Mouse (Mus musculus): ENCODE results near the gene Gm49321. TPM values are rescaled to one million over a fixed set of nuclear protein-coding genes. Genes with fewer than 3 reads are reported as not detected.
A peak's percentile ranks its signal among the peaks of the same experiment; 100 is the strongest.

The Gm49321 gene
- total RNA-seq, 4 experiments from 2014 or later: 7.0 to 10.7 (median 9.8) TPM

GRCm38 (mm10) chr12:73949318-73950058, 12.0 kb downstream of the Gm49321 start:
- peak; percentile 17 for DNase-seq

DNA sequence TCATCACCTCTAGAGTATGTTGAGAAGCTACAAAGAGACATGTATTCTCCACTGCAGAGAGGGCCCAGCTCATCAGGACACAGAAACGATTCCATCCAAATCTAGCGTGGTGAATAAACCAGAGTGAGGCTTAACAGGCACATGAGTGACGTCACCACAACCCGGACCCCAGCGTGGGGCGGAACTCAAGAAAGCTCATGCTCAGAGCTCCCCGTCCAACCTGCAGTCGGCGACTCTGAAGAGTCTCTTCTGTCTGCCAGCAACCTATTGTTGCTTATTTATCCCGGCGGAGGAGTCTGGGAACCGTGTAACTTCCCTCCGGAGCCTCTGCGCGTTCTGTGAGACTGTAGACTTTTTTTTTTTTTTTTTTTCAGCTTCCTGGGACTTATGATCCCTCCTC, 15.4 kb downstream of the Gm49321 start:
- no peak for DNase-seq

DNA sequence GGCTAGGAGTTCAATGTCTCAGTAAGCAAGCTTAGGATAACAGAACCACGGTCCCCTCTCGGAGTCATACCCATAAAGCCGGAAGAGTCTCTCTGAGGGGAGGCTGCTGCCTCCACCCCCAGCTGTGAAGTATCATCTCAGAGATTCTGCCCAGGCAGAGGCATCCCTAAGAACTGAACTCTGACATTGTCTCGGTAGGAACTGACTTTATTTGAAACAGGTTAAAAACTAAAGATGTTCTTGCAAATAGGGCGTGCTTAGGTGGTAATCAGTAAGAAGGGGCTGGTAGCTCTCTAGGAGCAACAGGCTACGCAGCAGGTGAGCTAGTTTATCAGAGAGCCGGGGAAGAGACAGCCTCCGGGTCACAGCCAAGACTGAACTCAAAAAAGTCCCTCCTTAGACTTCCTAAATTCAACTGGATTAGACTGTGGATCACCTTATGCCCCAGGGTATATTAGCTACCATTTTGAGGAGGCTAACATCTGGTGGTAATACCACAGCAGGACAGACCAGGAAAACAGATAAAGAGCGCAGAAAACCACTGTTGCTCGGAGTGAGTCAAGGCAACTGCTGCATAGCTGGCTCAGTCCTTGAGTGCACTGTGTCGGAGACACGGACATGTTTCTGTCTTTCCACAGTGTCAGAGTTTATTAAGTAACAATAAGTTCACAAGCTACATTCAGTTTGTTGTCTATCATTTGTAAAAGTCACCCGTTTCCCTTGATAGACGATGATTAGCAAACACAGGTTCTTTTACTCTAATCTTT, 16.1 kb downstream of the Gm49321 start:
- DNase-seq: no peak

GRCm38 (mm10) chr12:73954785-73955184, 17.3 kb downstream of the Gm49321 start:
- DNase-seq: no peak

- no peak for DNase-seq
Measured at GRCm38 (mm10) chr12:73957676-73958075, 20.2 kb downstream of the Gm49321 start.

DNA sequence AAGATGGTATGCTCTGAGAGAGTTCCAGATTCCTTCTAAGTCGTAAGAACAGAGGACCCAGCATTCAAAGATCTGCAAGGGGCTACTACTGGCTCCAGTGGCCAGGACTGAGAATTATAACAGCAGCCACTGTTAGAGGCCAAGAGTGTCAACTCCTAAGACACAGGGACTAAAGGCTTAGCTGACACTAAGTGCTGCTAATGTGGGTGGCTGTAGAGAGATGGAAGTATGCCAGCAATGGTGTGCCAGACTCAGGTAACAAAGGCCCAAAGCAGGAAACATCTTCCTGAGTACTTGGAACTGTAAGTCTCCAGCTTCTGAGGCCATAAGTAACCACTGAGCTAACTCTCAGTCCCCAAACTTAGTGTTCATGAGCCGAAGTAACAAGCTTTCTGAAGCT, 21.4 kb downstream of the Gm49321 start:
- DNase-seq: no peak

DNA sequence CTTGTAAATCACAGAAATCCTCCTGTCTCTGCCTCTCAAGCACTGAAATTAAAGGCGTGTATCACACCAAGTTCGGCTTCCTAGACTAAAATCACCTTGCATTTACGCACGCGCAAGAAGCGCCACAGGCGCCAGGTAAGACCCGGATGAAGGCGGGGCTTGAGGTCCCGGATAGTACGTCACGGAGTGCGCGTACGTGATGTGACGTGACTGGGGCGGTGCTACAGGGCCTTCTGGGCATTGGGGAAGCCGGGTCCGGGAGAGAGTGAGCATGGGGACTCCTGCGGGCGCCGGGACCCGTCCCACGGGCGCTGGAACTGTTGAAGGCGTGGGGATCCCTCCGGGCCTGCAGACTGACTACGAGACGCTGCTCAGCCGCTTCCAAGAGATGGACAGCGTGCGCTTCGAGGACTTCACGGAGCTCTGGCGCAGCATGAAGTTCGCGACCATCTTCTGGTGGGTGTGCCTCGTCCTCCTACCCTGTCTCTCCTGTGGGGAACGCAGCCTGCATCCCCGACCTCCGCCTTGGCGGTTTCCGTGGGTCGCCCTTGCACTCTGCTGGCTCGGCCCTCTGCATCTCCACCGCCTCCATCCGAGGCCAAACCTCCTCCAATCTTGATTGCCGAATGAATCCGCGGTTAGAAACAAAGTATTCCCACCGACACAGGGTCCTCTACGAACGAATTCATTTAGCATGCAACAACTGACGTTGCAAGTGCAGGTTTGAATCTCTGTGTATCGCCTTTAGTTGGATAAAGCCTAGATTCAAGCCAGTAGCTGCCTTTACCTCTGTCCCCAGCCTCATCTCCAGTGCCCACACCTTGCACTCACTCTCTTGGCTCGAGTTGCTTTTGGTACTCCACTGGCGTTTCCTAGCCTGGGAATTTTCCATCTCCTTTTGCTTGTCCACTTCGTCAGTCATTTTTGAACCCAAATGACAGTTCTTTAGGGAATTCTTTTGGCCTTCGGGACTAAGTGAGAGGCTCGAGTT, 27.1 kb downstream of the Gm49321 start, which contains the start of gene Snapc1:
Gene Snapc1 (plus strand): TSS at position 191 of the 991 bp plus-strand sequence.
- peak; percentile 96 for DNase-seq

DNA sequence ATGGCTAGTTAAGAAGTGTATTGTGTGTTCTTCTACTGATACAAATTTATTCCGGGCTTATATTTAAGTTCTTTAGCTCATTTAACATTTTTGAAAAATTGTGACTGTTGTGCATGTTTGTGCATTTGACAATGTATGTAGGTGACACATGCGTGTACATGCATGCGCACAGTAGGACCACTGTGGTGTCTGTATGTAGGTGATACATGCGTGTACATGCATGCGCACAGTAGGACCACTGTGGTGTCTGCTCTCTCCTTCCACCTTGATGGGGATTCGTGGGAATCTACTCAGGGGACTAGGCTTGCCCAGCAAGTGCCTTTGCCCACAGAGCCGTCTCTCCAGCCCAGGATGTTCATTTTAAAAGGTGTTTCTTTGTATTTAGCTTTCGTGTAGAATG, 31.7 kb downstream of the Gm49321 start:
- no peak for DNase-seq

DNA sequence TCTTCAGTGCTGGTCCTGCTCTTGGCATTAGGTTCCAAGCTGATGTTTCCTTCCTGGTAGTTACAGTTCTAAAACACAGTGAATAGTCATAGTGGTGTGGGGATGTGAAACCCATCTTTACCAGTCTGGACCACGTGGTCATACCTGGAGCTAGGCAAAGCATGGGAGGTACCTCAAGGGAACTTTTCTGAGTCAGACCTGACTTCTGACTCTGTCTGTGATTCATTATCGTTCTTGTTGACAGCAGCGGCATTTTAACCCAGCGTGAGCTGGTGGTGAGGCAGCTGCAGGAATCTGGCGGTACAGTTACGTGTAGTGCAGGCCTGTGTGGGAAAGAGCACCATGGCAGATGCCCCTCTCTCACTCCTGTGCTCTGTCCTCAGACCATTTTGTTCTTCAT, 37.1 kb downstream of the Gm49321 start:
- DNase-seq: no peak

GRCm38 (mm10) chr12:73978144-73978543, 40.7 kb downstream of the Gm49321 start:
- DNase-seq: no peak

GRCm38 (mm10) chr12:73979667-73980066, 42.2 kb downstream of the Gm49321 start:
- DNase-seq: no peak

- peak; percentile 9 for DNase-seq
Measured at GRCm38 (mm10) chr12:73982533-73982932, 45.1 kb downstream of the Gm49321 start.

GRCm38 (mm10) chr12:73986299-73986698, 48.8 kb downstream of the Gm49321 start:
- DNase-seq: no peak

DNA sequence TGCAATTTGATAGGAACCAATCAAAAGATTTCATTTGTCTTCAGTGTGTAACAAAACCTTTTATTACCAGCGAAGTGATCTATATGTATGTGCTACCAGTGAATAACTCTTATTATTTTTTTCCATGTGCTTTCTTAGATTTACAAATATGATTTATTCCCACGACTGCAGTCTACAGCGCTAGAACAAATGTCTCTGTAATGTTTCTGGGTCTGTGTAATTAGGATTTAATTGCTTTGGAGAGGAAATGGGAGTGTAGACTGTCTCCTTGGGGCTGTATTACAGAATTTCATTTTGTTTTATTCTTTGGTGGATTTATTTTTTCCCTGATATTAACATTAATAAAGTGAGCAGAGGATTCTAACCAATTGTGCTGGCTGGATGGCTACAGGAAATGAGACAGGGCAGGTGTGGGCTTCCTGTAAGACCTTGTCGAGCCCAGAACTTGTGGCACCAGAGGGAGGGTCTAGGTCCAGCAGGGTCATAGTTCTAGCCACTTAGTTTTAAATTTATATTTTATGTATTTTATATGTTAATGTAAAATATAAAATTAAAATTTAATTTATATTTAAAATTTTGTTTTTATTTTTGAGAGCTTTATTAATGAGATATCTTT, 51.0 kb downstream of the Gm49321 start:
- DNase-seq: no peak

DNA sequence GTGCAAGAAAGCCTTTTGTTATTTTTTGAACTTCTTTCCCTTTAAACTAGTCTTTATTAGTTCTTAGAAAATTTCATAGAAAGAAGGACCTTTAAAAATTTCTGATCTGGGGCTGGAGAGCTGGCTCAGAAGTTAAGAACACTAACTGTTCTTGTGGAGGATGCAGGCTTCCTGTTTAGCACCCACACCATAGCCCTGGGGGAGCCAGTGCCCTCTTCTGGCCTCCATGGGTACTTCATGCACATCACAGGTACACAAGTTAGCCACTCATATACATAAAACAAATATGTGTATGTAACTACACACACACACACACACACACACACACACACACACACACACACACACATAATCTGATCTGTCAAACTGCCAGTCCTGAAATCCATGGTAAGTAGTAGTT, 52.1 kb downstream of the Gm49321 start:
- no peak for DNase-seq

DNA sequence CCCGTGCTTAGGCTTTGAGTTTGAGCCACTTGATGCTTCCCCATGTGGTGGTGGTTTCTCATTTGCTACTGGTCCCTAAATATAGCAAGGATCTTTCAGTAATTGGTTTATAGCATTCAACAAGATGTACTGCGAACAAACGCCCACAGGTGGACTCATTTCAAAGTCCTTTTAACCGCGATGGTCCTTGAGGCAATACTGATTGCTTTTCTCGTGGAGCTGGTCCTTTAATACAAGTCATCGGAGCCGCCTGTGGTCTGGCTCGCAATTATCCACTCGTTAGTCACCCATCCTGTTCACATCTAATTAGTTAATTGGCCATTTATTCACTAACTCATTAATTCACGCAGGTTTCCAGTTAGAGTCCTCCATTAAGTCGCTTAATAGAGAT, 59.4 kb downstream of the Gm49321 start:
- DNase-seq: no peak

- DNase-seq: no peak
Measured at GRCm38 (mm10) chr12:73997297-73998127, 60.1 kb downstream of the Gm49321 start, which contains the start of gene Syt16. Gene Syt16, plus strand, starts transcription at chr12:73997661.

GRCm38 (mm10) chr12:73998128-73998456, 60.6 kb downstream of the Gm49321 start:
- DNase-seq: no peak

GRCm38 (mm10) chr12:74002449-74002848, 65.0 kb downstream of the Gm49321 start:
- DNase-seq: no peak

DNA sequence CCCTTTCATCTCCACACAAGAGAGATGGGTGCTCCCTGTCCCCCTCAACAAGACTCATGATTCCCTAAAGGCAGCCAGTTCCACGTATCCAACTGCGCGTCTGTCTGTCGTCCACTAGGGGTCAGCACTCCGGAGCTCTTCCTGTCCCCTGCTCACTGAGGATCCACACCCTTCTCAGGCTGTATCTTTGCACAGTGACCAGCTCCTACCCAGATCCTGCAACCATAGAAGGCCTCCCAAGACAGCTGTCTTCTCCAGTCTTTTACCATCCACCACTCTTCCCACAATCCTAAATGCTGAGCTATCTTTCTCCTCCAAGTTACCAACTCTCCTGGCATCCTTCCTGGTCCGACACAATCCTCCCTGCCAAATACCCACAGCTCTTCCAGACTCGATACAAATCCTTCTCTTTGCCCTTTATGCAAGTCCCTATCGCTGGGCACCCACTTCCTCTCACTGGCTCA, 72.0 kb downstream of the Gm49321 start:
- no peak for DNase-seq

- DNase-seq: peak; percentile 50
Measured at GRCm38 (mm10) chr12:74013739-74014138, 76.3 kb downstream of the Gm49321 start.

All from adrenal gland, adult 8-10 months (tissue).